Mouse (Mus musculus) kidney, adult 18-20 months (tissue): ENCODE data around the gene Bub1b.

Experiments used
- DNase-seq: peaks from one replicate; pipeline ENCODE4 v3.0.0; 2021

Gene Bub1b

GRCm38 (mm10) chr2:118597673-118598568 lies at the start of gene Bub1b:
Bub1b (plus strand) TSS chr2:118598211.
- peak; percentile 90 for DNase-seq

- DNase-seq: peak; percentile 40
Observed at GRCm38 (mm10) chr2:118548421-118549221, 49.4 kb upstream of the Bub1b start.

- DNase-seq: peak; percentile 99
Observed at GRCm38 (mm10) chr2:118549507-118550473, 48.2 kb upstream of the Bub1b start, which contains the start of gene Bmf. Bmf (minus strand) TSS chr2:118549687.

GRCm38 (mm10) chr2:118551606-118552005 lies 46.4 kb upstream of the Bub1b start:
- peak; percentile 52 for DNase-seq

- peak; percentile 73 for DNase-seq
Observed at GRCm38 (mm10) chr2:118554356-118554990, 43.5 kb upstream of the Bub1b start.

- DNase-seq: no peak
Observed at GRCm38 (mm10) chr2:118558426-118558825, 39.6 kb upstream of the Bub1b start.

GRCm38 (mm10) chr2:118562015-118562414 lies 36.0 kb upstream of the Bub1b start:
- no peak for DNase-seq

- no peak for DNase-seq
Observed at GRCm38 (mm10) chr2:118562431-118562830, 35.6 kb upstream of the Bub1b start.

GRCm38 (mm10) chr2:118567179-118567578 lies 30.8 kb upstream of the Bub1b start:
- no peak for DNase-seq

GRCm38 (mm10) chr2:118570939-118571338 lies 27.1 kb upstream of the Bub1b start:
- DNase-seq: no peak

- DNase-seq: no peak
Observed at GRCm38 (mm10) chr2:118572183-118572836, 25.7 kb upstream of the Bub1b start.

GRCm38 (mm10) chr2:118573135-118573534 lies 24.9 kb upstream of the Bub1b start:
- DNase-seq: no peak

- DNase-seq: no peak
Observed at GRCm38 (mm10) chr2:118586013-118586412, 12.0 kb upstream of the Bub1b start.

- no peak for DNase-seq
Observed at GRCm38 (mm10) chr2:118587686-118588085, 10.3 kb upstream of the Bub1b start.

- no peak for DNase-seq
Observed at GRCm38 (mm10) chr2:118591083-118591482, 6.9 kb upstream of the Bub1b start.

- DNase-seq: no peak
Observed at GRCm38 (mm10) chr2:118599087-118599486, 1.1 kb downstream of the Bub1b start.

GRCm38 (mm10) chr2:118601599-118602263 lies 3.7 kb downstream of the Bub1b start:
- DNase-seq: no peak

GRCm38 (mm10) chr2:118604091-118604490 lies 6.1 kb downstream of the Bub1b start:
- no peak for DNase-seq

GRCm38 (mm10) chr2:118606032-118606431 lies 8.0 kb downstream of the Bub1b start:
- DNase-seq: peak; percentile 60

- DNase-seq: no peak
Observed at GRCm38 (mm10) chr2:118606976-118607375, 9.0 kb downstream of the Bub1b start.

GRCm38 (mm10) chr2:118618013-118618412 lies 20.0 kb downstream of the Bub1b start:
- DNase-seq: no peak
